Mouse (Mus musculus) thymus, adult 2 months (tissue): ENCODE data around the gene Wdfy1.

Source experiments
- CTCF ChIP-seq: fragments of 200-500 bp; IDR thresholded peaks from 2 replicates; pipeline ENCODE4 v1.5.1; 2012; ENCODE audit warnings: mild to moderate bottlenecking, control low read depth, low read length, moderate library complexity, borderline replicate concordance; ENCODE audit not compliant: control insufficient read depth, poor library complexity, insufficient read depth; ENCODE audit errors: extremely low read depth
- POLR2A ChIP-seq: fragments of 200-500 bp; IDR thresholded peaks from 2 replicates; pipeline ENCODE4 v1.6.1; 2012; ENCODE audit warnings: mild to moderate bottlenecking, low read length, control low read depth, moderate library complexity; ENCODE audit not compliant: control insufficient read depth, poor library complexity, insufficient read depth; ENCODE audit errors: extremely low read depth

DNA sequence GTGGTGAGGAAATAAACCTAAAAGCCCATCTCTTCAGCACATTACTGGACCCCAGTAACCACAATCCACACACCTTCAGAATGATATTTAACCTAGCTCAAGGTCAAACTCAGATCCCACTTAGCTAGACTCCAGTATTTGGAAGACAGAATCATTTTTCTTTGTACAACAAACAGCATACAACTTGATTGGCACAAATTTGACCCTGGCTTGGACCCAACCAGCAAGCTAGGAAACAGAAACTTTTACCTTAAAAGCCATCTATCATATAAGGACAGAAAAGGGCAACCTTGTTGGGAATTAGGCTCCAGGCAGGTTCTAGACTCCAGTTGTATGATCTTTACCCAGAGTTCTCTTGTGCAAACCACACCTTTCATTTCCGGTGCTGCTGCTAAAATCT, 32.6 kb downstream of the Wdfy1 start:
- no peak for TF ChIP-seq CTCF
- TF ChIP-seq POLR2A = no peak
